Mouse (Mus musculus) neutrophil, adult 5-6 weeks (primary cell): Measurements from ENCODE around the gene Ap1s3. TPM values are rescaled to one million over a fixed set of nuclear protein-coding genes. Genes with fewer than 3 reads are reported as not detected.
A peak's percentile ranks its signal among the peaks of the same experiment; 100 is the strongest.

ENCODE experiments used
- ATAC-seq: fragments of 151-379, 151-347 bp; 2 replicates; pipeline ENCODE4 v1.8.0; 2017; ENCODE audit warnings: mild to moderate bottlenecking, moderate TSS enrichment; ENCODE audit not compliant: insufficient number of reproducible peaks, poor library complexity, low FRiP score, severe bottlenecking; ENCODE audit errors: extremely low read depth
- total RNA-seq: library from RNA; stranded (forward); fragments of 200-1000 nt; gene quantifications from 2 replicates; pipeline ENCODE4 v1.2.3, GENCODE M21; 2017

The Ap1s3 gene
- total RNA-seq, 1 experiment from 2014 or later = 16.4 TPM

GRCm38 (mm10) chr1:79675716-79676115 lies 3.9 kb upstream of the Ap1s3 start:
- ATAC-seq = no peak

- peak; percentile 79 for ATAC-seq
Measured at GRCm38 (mm10) chr1:79671196-79671542, 603 bp downstream of the Ap1s3 start.

DNA sequence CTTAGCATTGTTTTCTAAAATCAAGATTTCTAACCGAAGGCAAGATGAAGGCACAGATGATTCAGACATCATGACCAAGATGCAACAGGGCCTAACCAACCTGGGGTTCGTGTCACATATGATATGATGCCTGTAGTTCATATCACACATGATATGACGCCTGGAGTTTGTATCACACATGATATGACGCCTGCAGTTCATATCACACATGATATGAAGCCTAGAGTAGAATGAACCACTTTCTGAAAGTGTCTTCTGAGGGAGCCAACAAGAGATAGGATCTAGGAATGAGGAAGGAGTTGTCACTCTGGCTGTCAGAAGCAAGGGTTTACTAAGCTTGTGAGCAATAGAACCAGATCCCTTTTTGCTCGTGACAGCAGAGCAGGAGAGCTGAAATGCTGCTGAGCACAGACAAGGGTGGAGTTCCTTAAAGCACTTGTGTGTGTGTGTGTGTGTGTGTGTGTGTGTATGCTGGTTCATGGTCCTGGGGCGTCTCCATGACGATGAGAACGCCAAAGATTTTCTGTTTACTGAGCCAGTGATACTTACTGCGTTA lies 2.3 kb downstream of the Ap1s3 start:
- ATAC-seq = no peak

- ATAC-seq = no peak
Measured at GRCm38 (mm10) chr1:79664911-79665310, 6.9 kb downstream of the Ap1s3 start.

DNA sequence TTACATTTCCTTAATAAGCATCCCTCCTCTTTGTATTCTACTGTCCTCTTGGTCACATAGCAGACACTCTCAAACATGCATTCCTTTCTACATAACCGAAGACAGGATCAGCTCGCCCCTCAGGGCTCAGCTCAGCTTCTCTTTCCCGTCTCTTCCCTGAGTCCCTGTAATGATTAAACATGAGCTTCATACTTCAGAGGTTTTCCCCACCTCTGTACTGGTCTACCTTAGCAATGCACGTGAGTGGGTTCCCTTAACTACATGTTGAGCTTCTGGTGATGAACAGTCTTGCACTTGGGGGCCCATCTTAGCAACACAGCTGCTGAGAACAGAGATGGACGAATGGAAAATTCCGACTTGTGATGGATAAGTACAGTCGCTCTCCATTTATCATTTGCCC lies 12.2 kb downstream of the Ap1s3 start:
- ATAC-seq = no peak

GRCm38 (mm10) chr1:79657411-79657810 lies 14.4 kb downstream of the Ap1s3 start:
- no peak for ATAC-seq

GRCm38 (mm10) chr1:79655819-79656555 lies 15.8 kb downstream of the Ap1s3 start:
- ATAC-seq = no peak

DNA sequence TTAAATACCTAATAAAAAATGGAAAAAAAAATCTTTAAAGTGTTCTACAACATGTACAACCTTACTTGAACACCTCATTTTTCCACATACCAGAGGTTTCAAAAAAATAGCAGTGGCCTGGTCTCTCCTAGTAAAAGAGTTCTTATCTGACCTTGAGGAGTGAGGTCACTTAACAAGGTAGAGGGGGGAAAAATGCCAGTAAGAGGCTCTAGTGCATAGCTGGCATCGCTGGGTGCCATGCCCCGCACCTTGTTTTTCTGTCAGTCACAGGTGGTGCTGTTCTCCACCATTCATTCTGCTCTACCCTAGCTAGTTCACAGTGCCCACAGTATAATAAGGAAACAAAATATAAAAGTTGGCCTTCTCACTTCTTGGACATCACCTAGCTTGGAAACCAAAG lies 16.8 kb downstream of the Ap1s3 start:
- no peak for ATAC-seq

GRCm38 (mm10) chr1:79643411-79644110 lies 28.2 kb downstream of the Ap1s3 start:
- ATAC-seq = no peak

- 0 out of 2 replicates have a peak, but pooled peaks have one; percentile 13 for ATAC-seq
Measured at GRCm38 (mm10) chr1:79642680-79643079, 29.1 kb downstream of the Ap1s3 start.

DNA sequence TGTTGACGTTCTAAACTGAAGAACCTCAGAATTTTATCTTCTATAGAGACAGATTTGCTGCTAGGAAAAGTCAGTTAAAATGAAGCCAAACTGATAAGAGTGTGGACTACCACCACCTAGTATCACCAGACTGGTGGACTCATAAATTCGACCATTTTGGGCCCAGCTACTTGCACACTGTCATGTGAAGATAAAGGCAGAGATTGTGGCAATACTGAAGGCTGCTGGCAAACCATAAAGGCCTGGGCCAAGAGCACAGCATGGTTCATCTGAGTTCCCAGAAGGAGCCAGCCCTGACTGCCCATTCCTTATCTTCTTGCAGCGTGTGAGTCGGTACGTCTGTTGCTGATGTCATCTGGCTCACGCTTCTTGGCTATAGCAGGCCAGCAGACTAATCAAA lies 30.4 kb downstream of the Ap1s3 start:
- ATAC-seq = no peak

GRCm38 (mm10) chr1:79640151-79640550 lies 31.6 kb downstream of the Ap1s3 start:
- ATAC-seq = no peak

- no peak for ATAC-seq
Measured at GRCm38 (mm10) chr1:79639683-79640082, 32.1 kb downstream of the Ap1s3 start.

GRCm38 (mm10) chr1:79639107-79639506 lies 32.7 kb downstream of the Ap1s3 start:
- no peak for ATAC-seq

DNA sequence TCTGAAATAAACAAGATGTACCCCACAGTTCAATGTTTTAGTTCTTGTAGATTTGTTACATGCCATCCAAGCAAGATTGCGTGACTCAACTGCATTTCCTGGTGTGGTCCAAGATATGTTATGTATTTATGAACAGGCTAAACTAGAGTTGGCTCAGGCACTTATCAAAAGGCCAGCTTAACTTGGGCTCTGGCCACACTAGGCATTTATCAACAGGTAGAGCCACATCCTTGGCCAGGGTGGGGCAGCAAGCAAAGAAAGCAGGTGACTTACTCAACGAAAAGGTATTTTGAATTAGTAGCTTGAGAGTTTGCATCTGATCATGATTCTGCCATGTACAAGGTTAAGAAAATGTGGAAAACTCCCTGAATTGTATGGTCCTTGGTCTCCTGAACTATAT lies 34.0 kb downstream of the Ap1s3 start:
- ATAC-seq = no peak

GRCm38 (mm10) chr1:79631521-79631920 lies 40.3 kb downstream of the Ap1s3 start:
- ATAC-seq = no peak

- ATAC-seq = peak; percentile 89
Measured at GRCm38 (mm10) chr1:79629726-79630125, 42.0 kb downstream of the Ap1s3 start.

- ATAC-seq = no peak
Measured at GRCm38 (mm10) chr1:79626140-79626539, 45.6 kb downstream of the Ap1s3 start.

- ATAC-seq = no peak
Measured at GRCm38 (mm10) chr1:79619434-79619833, 52.3 kb downstream of the Ap1s3 start.

DNA sequence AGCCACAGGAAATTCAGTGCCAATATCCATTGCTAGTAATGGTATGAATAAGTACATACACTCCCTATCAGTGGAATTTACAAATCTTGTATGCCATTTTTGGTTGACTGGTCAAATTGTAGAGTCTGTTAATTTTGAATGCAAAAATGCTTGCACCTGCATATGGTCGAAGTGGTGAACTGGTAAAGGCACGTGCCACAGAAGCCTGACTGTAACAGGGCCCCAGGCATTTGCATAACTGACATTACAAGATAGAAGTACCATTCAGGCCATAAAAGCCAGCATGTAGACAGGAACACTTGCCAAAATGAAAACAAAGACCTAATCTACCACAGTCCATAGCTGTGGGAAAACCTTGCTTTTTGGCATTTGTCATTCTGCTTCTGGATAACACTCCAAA lies 55.3 kb downstream of the Ap1s3 start:
- no peak for ATAC-seq
